Mouse (Mus musculus) embryonic fibroblast, embryonic 13.5 days (primary cell): ENCODE measurements around the gene Gm17509.

Source experiments
- CTCF ChIP-seq: IDR thresholded peaks from 2 replicates; pipeline ENCODE4 v1.5.1; 2011; ENCODE audit warnings: mild to moderate bottlenecking, control low read depth, low read length, moderate library complexity, borderline replicate concordance; ENCODE audit not compliant: insufficient read depth
- POLR2A ChIP-seq: IDR thresholded peaks from 2 replicates; pipeline ENCODE4 v1.6.1; 2011; ENCODE audit warnings: low read depth, mild to moderate bottlenecking, control low read depth, low read length, moderate library complexity

GRCm38 (mm10) chr13:117216126-117216525 is 4.7 kb downstream of the Gm17509 start:
- TF ChIP-seq CTCF (no peak), POLR2A (no peak)
